Mouse (Mus musculus) heart, adult 2 months (tissue): ENCODE measurements around the gene Slc12a8. TPM values are rescaled to one million over a fixed set of nuclear protein-coding genes. Genes with fewer than 3 reads are reported as not detected.

ENCODE experiments used
- DNase-seq, 2 experiments: peaks; one replicate each; pipeline ENCODE4 v3.0.0; 2021
- H3K27ac ChIP-seq: fragments of 200-600 bp; 2 replicates; pipeline ENCODE4 v1.8.1; 2022
- H3K27me3 ChIP-seq: fragments of 200-500 bp; 2 replicates; pipeline ENCODE4 v1.6.1; 2012; ENCODE audit warnings: mild to moderate bottlenecking, low read length, inconsistent platforms, mixed read lengths; ENCODE audit not compliant: control insufficient read depth, insufficient read depth
- H3K36me3 ChIP-seq: fragments of 200-500 bp; 2 replicates; pipeline ENCODE4 v1.6.1; 2012; ENCODE audit warnings: low read length, inconsistent platforms; ENCODE audit not compliant: control insufficient read depth, insufficient read depth
- H3K4me1 ChIP-seq: fragments of 200-500 bp; 2 replicates; pipeline ENCODE4 v1.6.1; 2011; ENCODE audit warnings: low read length; ENCODE audit not compliant: control insufficient read depth, insufficient read depth
- H3K4me3 ChIP-seq: fragments of 200-600 bp; 2 replicates; pipeline ENCODE4 v1.8.1; 2022
- H3K79me2 ChIP-seq: fragments of 200-500 bp; replicated peaks from 2 replicates; pipeline ENCODE4 v1.6.1; 2012; ENCODE audit warnings: mild to moderate bottlenecking, inconsistent platforms, low read length, moderate library complexity, mixed read lengths; ENCODE audit not compliant: control insufficient read depth, insufficient read depth
- H3K9ac ChIP-seq: fragments of 200-500 bp; 2 replicates; pipeline ENCODE4 v1.6.1; 2012; ENCODE audit warnings: low read depth, mild to moderate bottlenecking, control low read depth, inconsistent platforms, low read length, mixed read lengths
- CTCF ChIP-seq: fragments of 200-600 bp; IDR thresholded peaks from 2 replicates; pipeline ENCODE4 v1.8.1; 2022; ENCODE audit warnings: antibody characterized with exemption, mild to moderate bottlenecking, moderate library complexity
- EP300 ChIP-seq: fragments of 200-500 bp; IDR thresholded peaks from 2 replicates; pipeline ENCODE4 v1.6.1; 2011; ENCODE audit warnings: low read depth, low read length, control low read depth; ENCODE audit not compliant: insufficient read depth
- POLR2A ChIP-seq: fragments of 200-500 bp; IDR thresholded peaks from 2 replicates; pipeline ENCODE4 v1.6.1; 2011; ENCODE audit warnings: mild to moderate bottlenecking, low read depth, low read length, control low read depth; ENCODE audit not compliant: insufficient read depth
- WGBS: fragments of 180-500 bp; shearing (Covaris S2); methylation state at CpG from one replicate; pipeline ENCODE4 v1.1.7; 2018; 5-methylcytosine and 5-hydroxymethylcytosine counted together
- intact Hi-C: fragments of 180-260 bp; cut with DNase I; formaldehyde crosslinking; loops from one replicate; pipeline ENCODE4 v1.15.1; 2025
- long read RNA-seq: library from polyadenylated mRNA; stranded (forward); transcript quantifications from one replicate; pipeline ENCODE4 v2.0.0, GENCODE M21; 2021
- polyA plus RNA-seq: library from polyadenylated mRNA; depleted of rRNA; stranded (reverse); fragments of >200 nt; gene quantifications from 2 replicates; pipeline ENCODE4 v1.2.3, GENCODE M21; 2012; rRNA removed
- total RNA-seq, 2 experiments: library from RNA; stranded (reverse); gene quantifications; 2 replicates each; pipeline ENCODE4 v1.2.3; 2021

Slc12a8 gene
- under 1 TPM; 0.31 to 0.45 TPM for total RNA-seq
- polyA plus RNA-seq = 0.66 and 1.2 TPM in 2 replicates
- long read RNA-seq, partial matches to known transcripts = 0 of 1 reads
- long read RNA-seq, other reads (novel, unspliced or antisense) = 1 of 1 reads

DNA sequence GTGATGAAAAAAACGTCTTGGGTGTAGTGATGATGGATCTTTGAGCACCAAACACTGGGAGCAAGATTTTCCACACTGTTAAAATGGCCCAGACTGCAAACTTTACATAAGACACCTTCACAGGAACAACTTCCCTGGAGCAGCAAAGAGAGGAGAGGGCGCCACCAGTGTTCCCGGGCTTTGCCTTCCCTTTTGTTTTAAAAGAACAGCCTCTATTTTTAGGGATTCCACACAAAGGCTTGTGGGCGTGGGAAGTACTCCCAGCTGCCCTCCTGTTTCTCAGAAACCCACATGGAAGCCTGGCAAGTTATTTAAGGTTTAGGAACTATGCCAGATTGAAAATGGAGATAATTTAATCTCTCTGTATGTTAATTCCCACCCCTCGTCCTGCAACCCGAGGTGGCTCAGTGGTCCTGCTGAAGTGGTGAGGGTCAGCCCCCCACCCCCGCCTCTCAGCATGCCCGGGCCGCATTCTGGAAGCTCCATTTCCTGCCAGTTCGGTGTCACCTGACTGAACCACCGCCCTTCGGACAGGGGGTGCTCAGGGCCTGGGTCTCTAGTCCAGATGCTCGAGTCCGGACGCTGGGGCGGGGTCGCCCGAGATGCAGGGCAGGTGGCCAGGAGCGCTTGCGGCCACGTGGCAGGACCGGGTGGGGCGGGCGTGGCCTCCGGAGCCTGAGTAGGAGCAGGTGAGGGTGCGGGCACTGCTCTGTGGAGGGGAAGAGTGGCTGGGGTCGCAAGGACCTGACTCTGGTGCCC lies at the start of gene Slc12a8:
Gene Slc12a8, plus strand, starts transcription at position 522 of the 759 bp plus-strand sequence.
- intact Hi-C loops = no loop called here
- peak within 1 kb of the TSS; percentile 31 for H3K9ac ChIP-seq
- 6% methylated on average over 27 of the region's 27 CpGs for WGBS
- H3K27ac ChIP-seq = peak within 1 kb of the TSS; percentile 13
- H3K36me3 ChIP-seq = no peaks in the 10 kb centered on the region
- DNase-seq = peak; percentile 19 to 40
- TF ChIP-seq CTCF = peak; percentile 24
- TF ChIP-seq EP300 = no peak
- peaks cover 1% of the 10 kb centered on the region for H3K4me1 ChIP-seq
- H3K79me2 ChIP-seq = no peaks in the 10 kb centered on the region
- no peaks in the 10 kb centered on the region for H3K27me3 ChIP-seq
- peak within 1 kb of the TSS; percentile 25 for H3K4me3 ChIP-seq

GRCm38 (mm10) chr16:33467451-33467850 lies 49.7 kb upstream of the Slc12a8 start:
- 43% methylated on average over 6 of the region's 6 CpGs for WGBS
- H3K27ac ChIP-seq = no peak overlapping the region
- DNase-seq = no peak
- intact Hi-C loops = no loop called here
- H3K4me1 ChIP-seq = peaks cover 4% of the 10 kb centered on the region
- no peaks in the 10 kb centered on the region for H3K79me2 ChIP-seq
- TF ChIP-seq EP300 (no peak), POLR2A (no peak), CTCF (no peak)
- H3K9ac ChIP-seq = no peak overlapping the region
- peaks cover 9% of the 10 kb centered on the region for H3K36me3 ChIP-seq
- H3K4me3 ChIP-seq = no peak overlapping the region
- H3K27me3 ChIP-seq = no peaks in the 10 kb centered on the region

DNA sequence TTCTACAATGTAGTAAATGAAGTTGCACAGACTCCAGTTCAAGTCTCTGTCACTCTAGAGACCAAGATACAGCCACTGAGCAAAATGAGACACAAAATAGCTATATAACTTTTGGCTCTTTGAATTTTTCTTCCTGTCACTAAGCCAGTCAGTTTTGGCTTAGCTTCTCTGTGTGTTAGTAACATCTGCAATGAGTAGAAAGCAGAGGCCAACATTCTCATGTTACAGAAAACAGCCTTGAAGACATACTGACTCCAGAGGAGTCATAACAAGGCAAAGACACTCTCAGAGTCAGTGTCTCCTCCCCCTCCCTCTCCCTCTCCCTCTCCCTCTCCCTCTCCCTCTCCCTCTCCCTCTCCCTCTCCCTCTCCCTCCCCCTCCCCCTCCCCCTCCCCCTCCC lies 47.2 kb upstream of the Slc12a8 start:
- Histone ChIP-seq H3K9ac (no peak overlapping the region), H3K27ac (no peak overlapping the region), H3K36me3 (peaks cover 3% of the 10 kb centered on the region), H3K4me3 (no peak overlapping the region), H3K27me3 (no peaks in the 10 kb centered on the region), H3K4me1 (peaks cover 3% of the 10 kb centered on the region; the same call in 1 of the 2 replicates), H3K79me2 (no peaks in the 10 kb centered on the region)
- no peak for DNase-seq
- intact Hi-C loops = no loop called here
- no peak for TF ChIP-seq POLR2A
- TF ChIP-seq EP300 = no peak
- TF ChIP-seq CTCF = no peak

DNA sequence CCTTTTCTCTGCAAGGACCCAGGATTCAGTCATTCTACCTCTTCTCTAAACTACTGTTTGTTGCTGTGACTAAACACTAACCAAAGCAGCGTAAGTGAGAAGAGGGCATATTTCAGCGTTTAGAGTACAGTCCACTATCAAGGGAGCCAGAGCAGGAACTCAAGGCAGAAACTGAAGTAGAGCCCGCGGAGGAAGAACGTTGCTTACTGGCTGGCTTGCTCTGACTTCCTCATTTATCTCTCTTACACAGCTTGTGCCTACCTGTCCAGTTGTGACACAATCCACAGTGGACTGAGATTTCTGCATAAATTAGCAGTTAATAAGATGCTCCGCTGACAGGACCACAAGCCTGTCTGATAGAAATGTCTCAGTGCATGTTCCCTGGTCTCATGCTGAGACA lies 42.7 kb upstream of the Slc12a8 start:
- no peak for DNase-seq
- H3K27me3 ChIP-seq = no peaks in the 10 kb centered on the region
- H3K4me3 ChIP-seq = no peak overlapping the region
- 93% methylated on average over 6 of the region's 6 CpGs for whole genome bisulfite sequencing
- H3K27ac ChIP-seq = no peak overlapping the region
- H3K9ac ChIP-seq = no peak overlapping the region
- TF ChIP-seq POLR2A (no peak), CTCF (no peak), EP300 (no peak)
- no peaks in the 10 kb centered on the region; the same call in 1 of the 2 replicates for H3K36me3 ChIP-seq
- intact Hi-C loops = no loop called here
- H3K4me1 ChIP-seq = no peaks in the 10 kb centered on the region
- H3K79me2 ChIP-seq = no peaks in the 10 kb centered on the region

DNA sequence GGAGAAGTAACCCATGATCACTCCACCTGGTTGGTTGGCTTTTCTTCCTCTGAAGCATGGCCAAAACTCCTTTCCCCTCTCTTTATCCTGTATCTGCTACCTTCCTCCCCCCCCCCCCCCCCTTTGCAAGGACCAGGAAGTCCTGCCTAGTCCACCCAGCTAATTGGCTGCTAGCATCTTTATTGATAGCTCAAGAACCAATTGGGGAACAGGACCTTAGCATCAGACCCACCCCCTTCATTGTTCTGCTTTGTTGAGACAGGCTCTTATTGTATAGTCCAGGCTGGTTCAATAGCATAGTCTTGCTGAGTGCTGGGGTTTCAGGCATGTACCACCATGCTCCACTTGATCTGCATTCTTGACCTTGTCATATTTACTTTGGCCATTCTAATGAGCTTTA lies 37.2 kb upstream of the Slc12a8 start:
- no peak overlapping the region for H3K27ac ChIP-seq
- H3K27me3 ChIP-seq = no peaks in the 10 kb centered on the region
- TF ChIP-seq POLR2A (no peak), EP300 (no peak), CTCF (no peak)
- H3K79me2 ChIP-seq = no peaks in the 10 kb centered on the region
- no peak overlapping the region for H3K4me3 ChIP-seq
- H3K9ac ChIP-seq = no peak overlapping the region
- DNase-seq = no peak
- peaks cover 2% of the 10 kb centered on the region for H3K4me1 ChIP-seq
- intact Hi-C loops = loop anchor here (5.0 to 10.0 kb wide), 2 partner anchors 98 to 145 kb away; partner anchors contain the start of gene Zfp148
- H3K36me3 ChIP-seq = no peaks in the 10 kb centered on the region; the same call in none of the 2 replicates

DNA sequence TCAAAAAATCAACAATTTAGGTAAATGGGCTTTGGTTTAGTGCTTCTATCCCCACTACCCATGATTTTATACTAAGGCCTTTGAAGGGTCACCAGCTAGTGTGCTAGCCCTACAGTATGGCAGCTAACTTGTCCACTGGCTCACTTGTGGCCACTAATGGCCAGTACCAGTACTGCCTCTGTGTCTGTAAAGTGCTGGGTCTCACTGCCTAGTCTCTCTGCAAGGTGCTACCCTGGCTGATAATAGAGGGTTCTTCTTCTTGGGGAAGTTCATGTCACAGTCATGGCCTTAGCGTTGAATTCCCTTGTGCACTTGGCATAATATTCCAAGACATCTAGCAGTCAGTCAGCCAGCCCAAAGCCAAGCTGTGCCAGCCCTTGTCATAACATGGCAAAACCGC lies 36.0 kb upstream of the Slc12a8 start:
- Histone ChIP-seq H3K27ac (no peak overlapping the region), H3K4me3 (no peak overlapping the region), H3K27me3 (no peaks in the 10 kb centered on the region), H3K79me2 (no peaks in the 10 kb centered on the region), H3K4me1 (peaks cover 2% of the 10 kb centered on the region), H3K9ac (no peak overlapping the region), H3K36me3 (no peaks in the 10 kb centered on the region; the same call in none of the 2 replicates)
- TF ChIP-seq EP300 (no peak), POLR2A (no peak), CTCF (peak; percentile 77)
- intact Hi-C loops = loop anchor here (5.0 to 10.0 kb wide), 2 partner anchors 99 to 146 kb away; partner anchors contain the start of gene Zfp148
- DNase-seq = peak in 1 of 2 experiments; percentile 48
- 73% methylated on average over 2 of the region's 2 CpGs for WGBS
